Mouse (Mus musculus) spleen, postnatal 10 days (tissue): ENCODE data around the gene Cdk2ap2.
"Not testable (repeated sequence)": the region's sequence is repeated elsewhere in the genome, so short reads cannot be mapped to it uniquely, and the experiment has no call there.

Experiments used
- DNase-seq, 2 experiments: peaks; one replicate each; pipeline ENCODE4 v3.0.0; 2021 to 2022; ENCODE audit warnings: low spot score in 2 of 2

The Cdk2ap2 gene

GRCm38 (mm10) chr19:4115144-4115543 is 18.2 kb downstream of the Cdk2ap2 start:
- no peak for DNase-seq

- DNase-seq: no peak
Measured at GRCm38 (mm10) chr19:4115816-4116215, 18.8 kb downstream of the Cdk2ap2 start.

GRCm38 (mm10) chr19:4117006-4117405 is 20.0 kb downstream of the Cdk2ap2 start:
- no peak for DNase-seq

GRCm38 (mm10) chr19:4118350-4118749 is 21.4 kb downstream of the Cdk2ap2 start:
- DNase-seq: no peak

GRCm38 (mm10) chr19:4119716-4120487 is 22.9 kb downstream of the Cdk2ap2 start:
- no peak for DNase-seq

DNA sequence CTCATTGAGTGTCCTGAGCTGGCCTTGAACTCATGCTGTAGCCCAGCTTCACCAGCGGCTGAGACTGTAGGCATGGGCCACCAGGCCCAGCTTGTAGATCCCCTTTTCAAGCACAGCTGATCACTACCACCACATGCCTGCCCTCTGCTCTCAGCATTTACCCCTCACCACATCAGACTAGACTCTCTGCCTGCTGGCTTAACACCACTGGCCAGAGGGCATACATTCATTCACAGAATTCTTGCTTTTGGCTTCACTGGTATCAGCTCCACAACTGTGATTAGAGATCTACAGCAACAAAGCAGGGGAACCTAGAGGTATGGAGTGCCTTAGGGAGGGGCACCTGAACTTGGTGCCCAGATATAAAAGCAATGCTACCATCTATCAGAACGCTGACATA is 23.5 kb downstream of the Cdk2ap2 start:
- no peak for DNase-seq

DNA sequence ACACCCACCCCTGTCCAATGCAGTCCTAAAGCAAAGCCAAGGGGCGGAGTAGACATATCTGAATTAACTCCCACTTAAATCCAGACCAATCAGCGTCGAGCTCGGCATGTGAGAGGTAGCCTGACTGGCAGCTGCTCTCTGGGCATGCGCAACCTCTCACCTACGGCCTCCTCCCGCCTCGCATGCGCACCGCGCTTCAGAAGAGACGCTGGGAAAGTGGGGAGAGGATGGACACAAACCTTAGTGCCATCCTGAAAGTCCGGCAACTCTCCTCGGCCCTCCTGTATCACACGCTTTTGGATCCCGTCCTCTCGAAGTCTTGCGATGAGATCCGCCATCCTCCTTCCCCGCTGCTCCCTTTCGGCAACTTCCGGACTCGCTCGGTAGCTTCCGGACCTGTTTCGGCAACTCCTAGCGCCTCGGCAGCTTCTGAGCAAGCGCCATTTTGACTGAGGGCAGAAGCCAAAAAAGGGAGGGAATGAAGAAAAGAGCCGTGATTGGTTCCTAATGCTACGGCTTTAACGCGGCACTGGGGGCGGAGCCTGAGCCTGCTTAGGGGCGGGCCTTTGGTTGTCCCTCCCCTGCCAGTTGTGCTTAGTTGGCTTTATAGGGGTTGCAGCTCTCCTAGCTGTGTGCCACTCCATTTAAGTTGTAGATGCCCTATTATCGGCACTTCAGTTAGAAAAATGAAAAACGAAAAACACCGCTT is 24.3 kb downstream of the Cdk2ap2 start:
- DNase-seq: peak; percentile 97 to 99

DNA sequence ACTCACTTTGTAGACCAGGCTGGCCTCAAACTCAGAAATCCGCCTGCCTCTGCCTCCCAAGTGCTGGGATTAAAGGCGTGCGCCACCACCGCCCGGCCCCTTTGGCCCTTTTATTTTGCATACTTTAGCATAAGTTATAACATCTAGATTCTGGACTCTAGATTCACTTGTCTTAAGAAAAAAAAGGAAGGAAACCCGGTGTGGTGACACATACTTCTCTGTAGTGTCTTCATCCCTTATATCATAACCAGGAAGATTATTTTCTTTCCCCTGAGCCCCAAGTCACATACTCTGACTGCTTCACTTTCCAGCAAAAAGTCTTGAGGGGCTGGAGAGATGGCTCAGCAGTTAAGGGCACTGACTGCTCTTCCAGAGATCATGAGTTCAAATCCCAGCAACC is 24.9 kb downstream of the Cdk2ap2 start:
- not testable (repeated sequence) for DNase-seq

DNA sequence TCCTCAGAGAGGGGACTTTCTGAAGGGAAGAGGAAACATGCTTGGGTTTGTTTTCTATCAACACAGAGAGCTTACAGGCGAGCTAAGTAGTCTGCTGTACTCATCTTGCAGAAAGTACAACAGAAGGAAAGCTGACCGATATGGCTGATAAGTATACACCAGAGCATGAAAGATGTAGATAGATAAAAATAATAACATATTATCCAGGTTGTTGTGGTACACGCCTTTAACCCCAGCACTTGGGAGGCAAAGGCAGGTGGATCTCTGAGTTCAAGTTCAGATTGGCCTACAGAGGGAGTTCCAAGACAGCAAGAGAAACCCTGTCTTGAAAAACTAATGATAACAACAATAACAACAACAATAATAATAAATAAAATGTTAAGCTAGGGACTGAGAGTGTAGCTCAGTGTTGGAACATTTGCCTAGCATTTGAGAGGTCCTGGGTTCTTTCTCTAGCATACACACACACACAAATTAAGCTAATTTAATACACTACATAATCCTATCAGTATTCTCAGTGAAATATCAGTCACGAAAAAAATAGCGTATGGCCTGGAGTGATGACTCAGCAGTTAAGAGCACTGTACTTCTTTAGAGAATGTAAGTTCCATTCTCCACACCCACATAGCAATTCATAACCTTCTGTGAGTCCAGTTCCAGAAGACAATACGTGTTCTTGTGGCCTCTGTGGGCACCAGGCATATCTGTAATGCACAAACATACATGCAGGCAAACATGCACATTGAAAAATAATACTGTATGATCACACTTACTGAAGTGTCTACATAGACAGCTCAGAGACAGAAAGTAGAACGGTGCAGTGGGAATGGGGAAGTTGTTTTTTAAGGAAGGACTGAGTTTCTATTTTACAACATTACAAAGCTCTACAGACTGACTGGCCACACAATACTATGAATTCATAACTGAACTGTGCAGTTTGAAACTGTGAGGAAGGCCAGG is 25.7 kb downstream of the Cdk2ap2 start:
- DNase-seq: no peak

- no peak for DNase-seq
Measured at GRCm38 (mm10) chr19:4124432-4124831, 27.4 kb downstream of the Cdk2ap2 start.

GRCm38 (mm10) chr19:4125268-4125667 is 28.3 kb downstream of the Cdk2ap2 start:
- peak in 1 of 2 experiments; percentile 48 for DNase-seq

GRCm38 (mm10) chr19:4125741-4126696 is 29.0 kb downstream of the Cdk2ap2 start, which contains the start of gene Aip:
Gene Aip, minus strand, starts transcription at chr19:4125858.
- peak; percentile 97 to 100 for DNase-seq

DNA sequence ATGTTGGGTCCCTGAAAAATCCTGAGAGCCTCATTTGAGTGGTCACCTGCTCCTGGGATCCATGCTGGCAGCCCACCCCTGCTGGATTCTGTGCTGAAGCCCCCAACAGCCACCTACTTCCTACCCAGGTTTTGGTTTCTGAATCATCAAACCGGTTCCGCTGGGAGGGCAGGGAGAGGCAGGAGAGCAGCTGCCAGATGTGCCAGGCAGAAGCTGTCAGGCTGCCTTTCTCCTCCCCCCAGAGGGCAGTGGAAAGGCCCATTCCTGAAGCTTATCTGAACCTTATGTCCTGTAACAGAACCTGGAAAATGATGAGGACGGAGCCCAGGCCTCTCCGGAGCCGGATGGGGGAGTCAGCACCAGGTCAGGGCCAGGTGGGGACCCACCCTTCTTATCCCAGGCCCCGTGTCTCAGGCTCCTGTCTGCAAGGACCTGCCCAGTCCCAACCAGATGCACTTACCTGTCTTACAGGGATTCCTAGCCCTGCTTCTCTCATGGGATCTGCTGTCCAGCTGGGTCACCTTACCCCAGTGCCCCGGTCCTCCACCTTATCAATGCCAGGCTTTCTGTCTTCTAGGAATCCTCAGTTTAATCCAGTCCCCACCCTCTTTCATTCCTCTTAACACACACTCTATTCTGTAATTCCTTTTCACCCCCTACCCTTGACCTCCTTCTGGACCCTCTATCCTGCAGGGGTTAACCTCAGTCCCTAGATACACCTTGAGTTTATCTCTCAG is 29.9 kb downstream of the Cdk2ap2 start:
- peak; percentile 53 to 72 for DNase-seq

DNA sequence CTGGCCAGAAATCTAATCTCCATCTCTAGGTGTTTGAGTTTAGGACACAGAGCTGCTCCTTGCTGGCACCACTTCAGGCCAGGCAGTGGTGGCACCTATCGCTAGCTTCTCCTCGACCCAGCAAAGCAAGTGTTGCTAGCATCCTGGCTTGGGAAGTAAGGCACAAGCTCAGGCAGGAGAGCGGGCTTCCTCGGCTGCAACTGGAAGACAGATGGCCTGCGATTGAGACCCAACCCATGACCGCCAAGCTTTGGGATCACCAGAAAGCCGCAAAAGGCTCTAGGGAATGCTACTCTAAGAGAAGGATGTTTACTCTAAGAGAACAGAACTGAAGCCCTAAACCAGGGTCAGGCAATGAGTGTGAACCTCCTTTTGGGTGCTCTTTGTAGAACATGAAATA is 32.5 kb downstream of the Cdk2ap2 start:
- DNase-seq: no peak

DNA sequence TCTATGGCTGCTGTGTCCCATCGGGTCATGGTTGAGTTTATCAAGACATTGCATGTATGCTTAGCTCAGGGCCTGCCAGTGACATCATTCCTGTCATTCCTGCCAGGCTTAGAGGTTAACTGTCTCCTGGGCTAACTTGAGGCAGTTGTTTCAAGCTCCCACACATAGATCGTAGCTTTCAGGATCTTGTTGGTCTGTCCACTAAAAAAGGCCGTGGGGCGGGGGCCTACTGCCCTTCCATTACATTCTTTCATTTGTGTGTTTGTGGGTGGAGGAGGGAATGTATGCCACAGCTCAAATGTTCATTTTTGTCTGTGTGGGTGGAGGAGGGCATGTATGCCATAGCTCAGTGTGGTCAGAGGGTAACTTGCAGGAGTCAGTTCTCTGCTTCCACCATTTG is 33.1 kb downstream of the Cdk2ap2 start:
- no peak for DNase-seq

DNA sequence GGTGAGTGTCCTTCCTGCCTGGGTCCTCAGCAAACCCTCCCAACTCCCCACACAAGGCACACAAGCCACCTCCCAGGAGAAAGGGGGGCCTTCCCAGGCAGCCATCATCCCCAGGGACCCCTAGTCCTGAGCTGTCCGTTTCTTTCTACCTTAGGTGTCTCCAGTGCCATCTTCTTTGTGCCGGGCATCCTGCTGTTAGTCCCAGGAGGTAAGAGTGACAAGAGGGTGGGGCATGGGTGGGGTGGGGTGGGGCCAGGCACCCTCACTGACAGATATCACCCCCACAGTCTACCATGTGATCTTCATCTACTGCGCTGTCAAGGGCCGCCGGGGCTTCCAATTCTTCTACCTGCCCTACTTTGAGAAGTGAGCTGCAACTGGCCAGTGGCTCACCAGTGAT is 34.1 kb downstream of the Cdk2ap2 start:
- peak; percentile 45 to 61 for DNase-seq

GRCm38 (mm10) chr19:4131768-4132167 is 34.8 kb downstream of the Cdk2ap2 start:
- DNase-seq: peak in 1 of 2 experiments; percentile 53

DNA sequence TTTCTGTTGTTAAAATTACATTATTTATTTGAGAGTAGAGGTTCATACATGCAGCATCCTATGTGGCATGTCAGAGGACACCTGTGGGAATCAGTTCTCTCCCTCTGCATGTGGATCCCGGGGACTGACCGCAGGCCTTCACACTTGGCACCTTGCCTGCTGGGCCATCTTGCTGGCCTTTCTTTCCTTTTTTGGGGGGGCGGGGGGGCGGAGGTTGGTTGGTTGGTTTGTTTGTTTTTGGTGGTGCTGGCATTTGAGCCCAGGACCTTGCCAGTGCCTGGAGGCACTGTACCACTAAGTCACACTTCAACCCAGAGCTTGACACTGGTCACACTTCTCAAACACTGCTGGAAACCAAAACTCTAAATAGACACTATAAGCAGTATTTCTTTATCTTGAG is 37.4 kb downstream of the Cdk2ap2 start:
- no peak for DNase-seq

DNA sequence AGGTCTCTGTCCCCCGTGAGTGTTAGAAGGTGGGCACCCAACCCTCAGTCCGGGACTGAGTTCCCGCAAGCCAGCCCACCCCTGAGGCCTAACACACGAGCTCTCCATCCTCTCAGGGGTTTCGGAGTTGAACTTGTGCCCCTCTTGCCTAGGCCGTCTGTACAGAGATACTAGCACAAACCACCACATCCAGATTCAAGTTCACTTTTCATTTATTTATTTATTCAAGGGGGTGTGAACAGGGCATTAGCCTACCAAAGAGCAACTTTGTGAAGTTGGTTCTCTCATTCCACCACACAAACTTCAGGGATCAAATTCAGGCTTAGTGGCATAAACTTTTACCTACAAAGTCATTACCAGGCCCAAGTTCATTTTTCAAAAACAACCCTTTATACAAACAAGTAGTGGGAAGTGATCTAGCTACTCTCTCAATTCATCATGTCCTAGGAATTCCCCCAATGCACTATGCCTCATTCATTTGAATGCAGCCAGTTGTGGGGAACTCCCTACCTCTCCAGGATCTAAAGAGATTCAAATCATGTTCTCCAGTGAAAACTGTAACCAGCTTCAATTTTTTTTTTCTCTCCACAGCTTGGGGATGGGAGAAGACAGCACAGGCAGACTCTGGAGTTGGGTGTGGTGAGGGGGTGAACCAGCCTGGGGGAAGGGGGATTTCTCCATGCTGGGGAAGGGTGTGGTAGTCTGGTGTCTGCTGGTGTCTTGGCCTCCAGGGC is 38.4 kb downstream of the Cdk2ap2 start:
- DNase-seq: not testable (repeated sequence)
